Mouse (Mus musculus) heart, adult 2 months (tissue): Measurements from ENCODE around the gene Stard8. TPM values are rescaled to one million over a fixed set of nuclear protein-coding genes. Genes with fewer than 3 reads are reported as not detected.
A peak's percentile ranks its signal among the peaks of the same experiment; 100 is the strongest.

ENCODE experiments used
- DNase-seq, 2 experiments: peaks; one replicate each; pipeline ENCODE4 v3.0.0; 2021
- H3K27ac ChIP-seq: fragments of 200-600 bp; 2 replicates; pipeline ENCODE4 v1.8.1; 2022
- H3K27me3 ChIP-seq: fragments of 200-500 bp; 2 replicates; pipeline ENCODE4 v1.6.1; 2012; ENCODE audit warnings: mild to moderate bottlenecking, low read length, inconsistent platforms, mixed read lengths; ENCODE audit not compliant: control insufficient read depth, insufficient read depth
- H3K36me3 ChIP-seq: fragments of 200-500 bp; 2 replicates; pipeline ENCODE4 v1.6.1; 2012; ENCODE audit warnings: low read length, inconsistent platforms; ENCODE audit not compliant: control insufficient read depth, insufficient read depth
- H3K4me1 ChIP-seq: fragments of 200-500 bp; 2 replicates; pipeline ENCODE4 v1.6.1; 2011; ENCODE audit warnings: low read length; ENCODE audit not compliant: control insufficient read depth, insufficient read depth
- H3K4me3 ChIP-seq: fragments of 200-600 bp; 2 replicates; pipeline ENCODE4 v1.8.1; 2022
- H3K79me2 ChIP-seq: fragments of 200-500 bp; replicated peaks from 2 replicates; pipeline ENCODE4 v1.6.1; 2012; ENCODE audit warnings: mild to moderate bottlenecking, inconsistent platforms, low read length, moderate library complexity, mixed read lengths; ENCODE audit not compliant: control insufficient read depth, insufficient read depth
- H3K9ac ChIP-seq: fragments of 200-500 bp; 2 replicates; pipeline ENCODE4 v1.6.1; 2012; ENCODE audit warnings: low read depth, mild to moderate bottlenecking, control low read depth, inconsistent platforms, low read length, mixed read lengths
- CTCF ChIP-seq: fragments of 200-600 bp; IDR thresholded peaks from 2 replicates; pipeline ENCODE4 v1.8.1; 2022; ENCODE audit warnings: antibody characterized with exemption, mild to moderate bottlenecking, moderate library complexity
- EP300 ChIP-seq: fragments of 200-500 bp; IDR thresholded peaks from 2 replicates; pipeline ENCODE4 v1.6.1; 2011; ENCODE audit warnings: low read depth, low read length, control low read depth; ENCODE audit not compliant: insufficient read depth
- POLR2A ChIP-seq: fragments of 200-500 bp; IDR thresholded peaks from 2 replicates; pipeline ENCODE4 v1.6.1; 2011; ENCODE audit warnings: mild to moderate bottlenecking, low read depth, low read length, control low read depth; ENCODE audit not compliant: insufficient read depth
- WGBS: fragments of 180-500 bp; shearing (Covaris S2); methylation state at CpG from one replicate; pipeline ENCODE4 v1.1.7; 2018; 5-methylcytosine and 5-hydroxymethylcytosine counted together
- intact Hi-C: fragments of 180-260 bp; cut with DNase I; formaldehyde crosslinking; loops from one replicate; pipeline ENCODE4 v1.15.1; 2025
- polyA plus RNA-seq: library from polyadenylated mRNA; depleted of rRNA; stranded (reverse); fragments of >200 nt; gene quantifications from 2 replicates; pipeline ENCODE4 v1.2.3, GENCODE M21; 2012
- total RNA-seq, 2 experiments: library from RNA; stranded (reverse); gene quantifications; 2 replicates each; pipeline ENCODE4 v1.2.3; 2021

Stard8 gene
- total and polyA plus RNA-seq, 3 experiments: 29.2 to 36.2 (median 32.3) TPM

DNA sequence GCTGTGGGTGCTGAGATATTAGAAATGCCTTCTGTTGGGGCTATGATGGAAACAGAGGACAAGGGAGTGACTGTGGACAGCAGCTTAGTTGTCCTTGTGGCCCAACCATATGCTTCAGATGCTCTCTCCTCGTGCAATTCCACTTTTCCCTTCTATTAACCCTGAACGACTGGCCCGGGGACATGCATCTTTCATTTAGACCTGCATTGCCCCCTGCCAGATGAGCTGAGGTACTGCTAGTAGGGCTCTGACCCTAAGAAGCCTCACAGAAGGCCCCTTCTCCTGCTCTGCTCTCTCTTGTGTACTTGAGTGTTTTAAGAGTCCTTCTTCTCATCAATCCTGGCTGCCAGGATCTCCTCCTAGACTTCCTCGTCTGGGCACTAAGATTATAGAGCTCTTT lies 56.1 kb downstream of the Stard8 start:
- Histone ChIP-seq H3K9ac (no peak overlapping the region), H3K27me3 (no peaks in the 10 kb centered on the region), H3K79me2 (peaks cover 3% of the 10 kb centered on the region; the same call in 1 of the 2 replicates), H3K27ac (no peak overlapping the region), H3K4me1 (peaks cover 20% of the 10 kb centered on the region), H3K36me3 (peaks cover 9% of the 10 kb centered on the region), H3K4me3 (no peak overlapping the region)
- no peak for DNase-seq
- TF ChIP-seq EP300 (no peak), CTCF (peak; percentile 73)
- intact Hi-C loops: no loop called here
- WGBS: 27% methylated on average over 4 of the region's 4 CpGs

DNA sequence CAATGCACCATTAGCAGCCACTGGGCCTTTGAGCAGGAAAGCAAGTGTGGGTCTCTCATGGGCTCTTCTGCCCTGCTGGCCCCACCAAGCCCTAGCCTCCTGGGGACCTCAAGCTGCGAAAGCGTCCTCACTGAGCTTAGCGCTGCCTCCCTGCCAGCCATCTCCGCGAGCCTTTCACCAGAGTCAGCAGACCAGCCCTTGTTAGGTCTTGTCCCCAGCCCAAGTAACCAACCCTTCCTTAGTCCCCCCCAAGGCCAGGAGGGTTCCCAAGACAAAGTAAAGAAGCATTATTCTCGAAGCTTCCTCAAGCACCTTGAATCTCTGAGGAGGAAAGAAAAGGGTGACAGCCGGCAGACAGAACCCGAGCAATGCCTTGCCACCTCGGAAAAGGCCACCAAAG lies 62.5 kb downstream of the Stard8 start:
- Histone ChIP-seq H3K4me1 (no peaks in the 10 kb centered on the region), H3K4me3 (no peak overlapping the region), H3K9ac (no peak overlapping the region), H3K36me3 (peaks cover 2% of the 10 kb centered on the region; the same call in 1 of the 2 replicates), H3K79me2 (no peaks in the 10 kb centered on the region), H3K27ac (no peak overlapping the region), H3K27me3 (no peaks in the 10 kb centered on the region)
- TF ChIP-seq POLR2A (no peak), EP300 (no peak), CTCF (no peak)
- intact Hi-C loops: loop anchor here (2.0 kb wide), 1 partner anchor 55 kb away; no protein-coding TSS in a partner anchor
- DNase-seq: no peak
- 85% methylated on average over 9 of the region's 9 CpGs for WGBS

DNA sequence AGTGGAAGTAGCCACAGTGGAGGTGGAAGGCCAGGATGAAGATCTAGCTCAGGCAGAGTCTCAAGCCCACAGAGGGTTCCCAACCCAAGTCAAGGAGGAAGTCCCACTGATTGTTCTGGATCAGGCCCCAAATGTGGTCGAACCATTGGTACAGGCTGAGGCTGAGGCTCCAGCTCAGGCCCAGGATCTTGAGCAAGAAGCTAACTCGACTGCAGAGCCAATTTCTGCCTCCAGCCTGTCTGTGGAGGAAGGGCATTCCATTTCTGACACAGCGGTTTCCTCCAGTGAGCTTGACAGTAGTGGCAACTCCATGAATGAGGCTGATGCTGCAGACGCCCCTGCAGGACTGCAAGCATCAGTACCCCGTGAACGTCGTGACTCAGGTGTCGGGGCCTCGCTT lies 63.5 kb downstream of the Stard8 start:
- no peak overlapping the region for H3K9ac ChIP-seq
- no peak overlapping the region for H3K4me3 ChIP-seq
- no peaks in the 10 kb centered on the region for H3K79me2 ChIP-seq
- H3K27me3 ChIP-seq: no peaks in the 10 kb centered on the region
- no peaks in the 10 kb centered on the region for H3K4me1 ChIP-seq
- peaks cover 2% of the 10 kb centered on the region; the same call in 1 of the 2 replicates for H3K36me3 ChIP-seq
- no peak overlapping the region for H3K27ac ChIP-seq
- intact Hi-C loops: no loop called here
- TF ChIP-seq CTCF (no peak), EP300 (no peak), POLR2A (no peak)
- 75% methylated on average over 9 of the region's 9 CpGs for WGBS
- no peak for DNase-seq

GRCm38 (mm10) chrX:99067232-99067631 lies 64.2 kb downstream of the Stard8 start:
- WGBS: 65% methylated on average over 7 of the region's 7 CpGs

DNA sequence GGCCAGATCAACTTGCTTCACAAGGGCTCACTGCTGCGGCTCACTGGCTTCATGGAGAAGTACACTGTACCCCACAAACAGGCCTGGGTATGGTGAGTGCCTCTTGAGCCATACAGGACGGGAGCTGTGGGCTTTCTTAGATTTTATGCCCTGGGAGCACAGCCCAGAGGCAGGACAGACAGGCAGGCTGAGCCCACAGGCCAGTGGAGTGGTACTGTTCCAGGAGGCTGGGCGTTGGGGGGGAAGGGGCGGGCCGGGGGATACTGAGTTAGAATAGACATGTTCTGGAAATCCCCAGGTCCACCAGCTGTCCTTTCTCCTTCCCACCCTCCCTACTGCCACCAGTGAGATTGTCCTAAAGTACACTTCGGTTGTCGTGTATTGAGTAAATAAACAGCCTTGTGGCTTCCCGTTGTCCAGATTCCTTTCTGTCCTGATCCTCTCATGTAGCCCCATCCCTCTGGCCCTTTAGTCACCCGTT lies 64.7 kb downstream of the Stard8 start:
- H3K4me3 ChIP-seq: no peak overlapping the region
- no peaks in the 10 kb centered on the region for H3K79me2 ChIP-seq
- H3K9ac ChIP-seq: no peak overlapping the region
- 70% methylated on average over 9 of the region's 9 CpGs for WGBS
- no peak overlapping the region for H3K27ac ChIP-seq
- H3K27me3 ChIP-seq: no peaks in the 10 kb centered on the region
- no peaks in the 10 kb centered on the region for H3K36me3 ChIP-seq
- no peak for TF ChIP-seq POLR2A
- TF ChIP-seq EP300: no peak
- TF ChIP-seq CTCF: no peak
- no peak for DNase-seq
- intact Hi-C loops: no loop called here
- no peaks in the 10 kb centered on the region for H3K4me1 ChIP-seq

More at GRCm38 (mm10) chrX:99067232-99067631, 64.2 kb downstream of the Stard8 start:
- TF ChIP-seq POLR2A: no peak
- TF ChIP-seq CTCF: no peak
- no peak for TF ChIP-seq EP300
- Histone ChIP-seq H3K4me3 (no peak overlapping the region), H3K9ac (no peak overlapping the region), H3K79me2 (no peaks in the 10 kb centered on the region), H3K27ac (no peak overlapping the region), H3K36me3 (no peaks in the 10 kb centered on the region), H3K27me3 (no peaks in the 10 kb centered on the region), H3K4me1 (no peaks in the 10 kb centered on the region)
- intact Hi-C loops: no loop called here
- DNase-seq: no peak

DNA sequence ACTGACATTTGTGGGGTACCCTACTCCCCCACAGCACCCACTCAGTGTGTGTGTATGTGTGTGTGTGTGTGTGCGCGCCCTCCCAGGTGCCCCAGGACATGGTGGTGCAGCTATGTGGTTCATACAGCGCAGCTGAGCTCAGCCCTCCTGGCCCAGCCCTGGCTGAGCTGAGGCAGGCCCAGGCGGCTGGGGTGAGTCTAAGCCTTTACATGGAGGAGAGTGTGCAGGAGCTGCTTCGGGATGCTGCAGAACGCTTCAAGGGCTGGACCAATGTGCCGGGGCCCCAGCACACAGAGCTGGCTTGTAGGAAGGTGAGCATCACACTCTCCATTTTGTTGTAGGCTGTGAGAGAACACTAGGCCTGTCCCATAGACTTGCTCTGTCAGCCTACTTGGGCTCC lies 68.1 kb downstream of the Stard8 start:
- Histone ChIP-seq H3K4me1 (no peaks in the 10 kb centered on the region), H3K4me3 (no peak overlapping the region), H3K27me3 (no peaks in the 10 kb centered on the region), H3K36me3 (no peaks in the 10 kb centered on the region), H3K9ac (no peak overlapping the region), H3K79me2 (no peaks in the 10 kb centered on the region), H3K27ac (no peak overlapping the region)
- no peak for DNase-seq
- TF ChIP-seq POLR2A (no peak), EP300 (no peak), CTCF (no peak)
- intact Hi-C loops: loop anchor here (5.0 kb wide), 2 partner anchors 34 to 36 kb away; no protein-coding TSS in a partner anchor
- WGBS: 90% methylated on average over 7 of the region's 7 CpGs
